Mouse (Mus musculus): ENCODE results near the gene Krt26.

Gene Krt26

DNA sequence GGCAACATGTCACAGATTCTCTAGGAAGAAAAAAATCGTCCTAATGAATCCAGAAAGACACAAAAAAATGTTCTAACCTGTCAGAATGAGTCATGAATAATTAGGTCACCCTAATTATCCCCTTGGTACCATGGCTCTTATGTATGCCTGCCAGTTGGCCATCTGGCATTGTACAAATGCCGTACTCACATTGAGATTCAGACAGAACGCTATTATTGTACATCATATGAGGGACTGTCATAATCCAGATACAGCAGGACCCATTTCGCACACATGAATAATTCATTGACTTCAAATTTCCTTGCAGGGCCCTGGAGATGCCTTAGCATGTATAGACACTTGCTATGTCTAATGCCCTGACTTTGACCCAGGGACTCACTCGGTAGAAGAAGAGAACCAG, 53.8 kb downstream of the Krt26 start:
- DNase-seq (ENCODE audit: low spot score), result no peak

DNA sequence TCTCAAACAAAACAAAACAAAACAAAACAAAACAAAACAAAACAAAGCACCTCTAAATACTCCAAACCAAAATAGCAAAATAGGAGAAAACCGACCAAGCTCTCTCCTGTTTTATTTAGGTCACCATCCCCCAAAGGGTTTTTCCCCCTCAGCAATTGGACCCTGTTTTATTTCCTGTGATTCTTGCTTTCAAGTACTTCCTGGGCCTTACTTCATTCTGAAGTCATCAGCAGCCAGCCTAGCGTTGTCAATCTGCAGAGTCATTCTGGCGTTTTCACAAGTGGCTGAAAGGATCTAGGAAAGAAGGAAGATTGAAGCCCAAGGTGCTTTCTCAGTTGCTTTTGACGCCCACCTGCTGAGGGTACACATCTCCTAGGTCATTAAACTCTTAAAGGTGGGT, 54.4 kb downstream of the Krt26 start:
- no peak for DNase-seq (ENCODE audit: low spot score)

DNA sequence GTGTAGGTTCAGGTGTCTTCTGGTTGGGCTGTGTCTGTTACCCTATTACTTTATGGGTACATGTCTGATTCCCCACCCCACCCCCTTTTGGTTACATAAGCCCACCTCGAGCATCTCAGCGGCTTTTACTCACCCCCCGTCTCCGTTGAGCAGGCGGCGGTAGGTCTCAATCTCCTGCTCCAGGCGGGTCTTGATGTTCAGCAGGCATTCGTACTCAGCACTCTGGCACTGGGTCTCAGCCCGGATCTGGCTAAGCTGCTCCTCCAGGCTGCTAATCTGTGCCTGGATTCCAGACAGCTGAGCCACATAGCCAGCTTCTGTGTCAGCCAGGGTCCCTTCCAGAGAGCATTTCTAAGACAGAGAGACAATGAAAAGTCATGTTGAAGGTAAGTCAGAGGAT, 56.6 kb downstream of the Krt26 start:
- DNase-seq (ENCODE audit: low spot score), result no peak

DNA sequence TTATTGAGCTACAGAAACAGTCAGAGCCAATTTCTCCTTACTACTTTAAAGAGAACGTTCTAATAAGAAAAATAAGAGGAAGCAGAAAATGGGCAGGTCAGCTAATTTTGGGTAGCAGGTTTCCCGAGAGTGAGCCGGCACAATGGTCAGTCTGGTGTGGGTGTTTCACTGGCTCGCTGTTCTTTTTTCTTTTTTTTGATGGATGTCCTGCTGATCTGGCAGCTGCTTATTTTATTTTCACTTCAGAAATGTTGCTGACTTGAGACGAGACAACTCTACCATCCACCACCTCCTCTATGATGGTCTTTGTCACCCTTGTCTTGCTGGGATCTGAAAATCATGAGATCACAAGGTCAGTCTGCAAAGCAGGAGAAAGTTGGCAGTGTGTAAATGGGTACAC, 57.8 kb downstream of the Krt26 start:
- DNase-seq (ENCODE audit: low spot score), result no peak

All from lung, postnatal 25 days (tissue).